Mouse (Mus musculus) spleen, adult 2 months (tissue): Measurements from ENCODE around the gene Bmpr1a. TPM values are rescaled to one million over a fixed set of nuclear protein-coding genes. Genes with fewer than 3 reads are reported as not detected.

Experiments
- DNase-seq, 2 experiments: peaks; one replicate each; pipeline versions ENCODE4 v3.0.0 to v3.0.0-alpha.2; 2012 to 2021; ENCODE audit warnings: low spot score in 2 of 2, low read depth in 1 of 2
- H3K27ac ChIP-seq: fragments of 200-500 bp; 2 replicates; pipeline ENCODE4 v1.5.1; 2012; ENCODE audit warnings: low read length, inconsistent platforms; ENCODE audit not compliant: insufficient read depth
- H3K27me3 ChIP-seq: fragments of 200-500 bp; 2 replicates; pipeline ENCODE4 v1.6.1; 2012; ENCODE audit warnings: mild to moderate bottlenecking, moderate library complexity, low read length, inconsistent platforms; ENCODE audit not compliant: control insufficient read depth, insufficient read depth
- H3K36me3 ChIP-seq: fragments of 200-500 bp; 2 replicates; pipeline ENCODE4 v1.6.1; 2012; ENCODE audit warnings: mild to moderate bottlenecking, low read length, inconsistent platforms; ENCODE audit not compliant: control insufficient read depth, insufficient read depth
- H3K4me1 ChIP-seq: fragments of 200-500 bp; 2 replicates; pipeline ENCODE4 v1.6.1; 2011; ENCODE audit warnings: inconsistent platforms; ENCODE audit not compliant: control insufficient read depth, insufficient read depth, insufficient read length
- H3K4me3 ChIP-seq: fragments of 200-500 bp; 2 replicates; pipeline ENCODE4 v1.5.1; 2011; ENCODE audit warnings: mild to moderate bottlenecking, inconsistent platforms; ENCODE audit not compliant: insufficient read depth, insufficient read length; ENCODE audit errors: extremely low read depth
- CTCF ChIP-seq: fragments of 200-500 bp; IDR thresholded peaks from 2 replicates; pipeline ENCODE4 v1.5.1; 2011; ENCODE audit warnings: mild to moderate bottlenecking, inconsistent platforms; ENCODE audit not compliant: insufficient read depth, insufficient read length, insufficient replicate concordance; ENCODE audit errors: extremely low read depth
- POLR2A ChIP-seq: fragments of 200-500 bp; IDR thresholded peaks from 2 replicates; pipeline ENCODE4 v1.6.1; 2011; ENCODE audit warnings: low read depth, low read length, inconsistent platforms
- WGBS: fragments of 180-500 bp; shearing (Covaris S2); methylation state at CpG from one replicate; pipeline ENCODE4 v1.1.7; 2018; 5-methylcytosine and 5-hydroxymethylcytosine counted together
- polyA plus RNA-seq: library from polyadenylated mRNA; depleted of rRNA; stranded (reverse); fragments of >200 nt; gene quantifications from 2 replicates; pipeline ENCODE4 v1.2.3, GENCODE M21; 2012; rRNA removed

Gene Bmpr1a
- polyA plus RNA-seq, 1 experiment = 1.0 TPM

DNA sequence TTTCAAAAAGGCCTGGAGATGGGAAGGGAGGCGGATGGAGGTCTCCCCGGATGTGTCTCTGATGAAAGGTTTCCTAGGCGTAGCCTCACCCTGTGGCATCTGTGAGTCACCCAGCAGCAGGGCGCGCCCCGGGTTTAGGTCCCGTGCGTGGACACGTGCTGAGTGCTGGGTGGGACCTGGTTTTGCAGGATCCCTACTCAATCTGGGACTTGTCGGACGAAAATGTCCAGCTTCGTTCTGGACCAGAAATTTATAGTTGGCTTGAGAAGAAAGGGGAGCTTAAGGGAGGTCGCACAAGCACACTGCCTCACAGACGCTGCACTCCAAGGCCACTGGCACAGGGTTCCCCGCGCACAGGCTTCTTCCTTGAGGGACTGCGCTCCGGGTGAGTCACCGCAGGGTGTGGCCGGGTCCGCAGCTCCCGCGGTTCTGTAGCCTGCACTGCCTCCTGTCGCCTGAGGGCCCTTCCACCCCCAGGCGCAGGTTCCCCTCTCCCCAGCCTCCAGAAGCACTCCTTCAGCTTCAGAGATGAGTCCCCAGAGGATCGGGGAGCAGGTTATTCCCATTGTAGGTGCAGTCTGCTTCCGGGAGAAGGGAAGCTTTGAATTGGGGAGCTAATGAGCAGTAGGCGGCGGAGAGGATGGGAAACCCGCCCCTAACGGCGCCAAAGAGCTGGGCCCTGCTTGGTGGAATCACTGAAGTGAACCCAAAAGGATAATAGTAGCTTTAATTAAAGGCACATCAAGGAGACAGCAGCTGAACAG lies 139.5 kb downstream of the Bmpr1a start:
- peak overlapping the region; percentile 36; the same call in 1 of the 2 replicates for H3K4me3 ChIP-seq
- 0 out of 2 replicates have a peak, but pooled peaks cover 3% of the 10 kb centered on the region for H3K27me3 ChIP-seq
- no peaks in the 10 kb centered on the region for H3K4me1 ChIP-seq
- DNase-seq = no peak
- H3K36me3 ChIP-seq = no peaks in the 10 kb centered on the region
- 16% methylated on average over 32 of the region's 32 CpGs for WGBS
- TF ChIP-seq CTCF (no peak), POLR2A (no peak)
- 0 out of 2 replicates have a peak overlapping the region, but pooled peaks have one; percentile 26 for H3K27ac ChIP-seq

DNA sequence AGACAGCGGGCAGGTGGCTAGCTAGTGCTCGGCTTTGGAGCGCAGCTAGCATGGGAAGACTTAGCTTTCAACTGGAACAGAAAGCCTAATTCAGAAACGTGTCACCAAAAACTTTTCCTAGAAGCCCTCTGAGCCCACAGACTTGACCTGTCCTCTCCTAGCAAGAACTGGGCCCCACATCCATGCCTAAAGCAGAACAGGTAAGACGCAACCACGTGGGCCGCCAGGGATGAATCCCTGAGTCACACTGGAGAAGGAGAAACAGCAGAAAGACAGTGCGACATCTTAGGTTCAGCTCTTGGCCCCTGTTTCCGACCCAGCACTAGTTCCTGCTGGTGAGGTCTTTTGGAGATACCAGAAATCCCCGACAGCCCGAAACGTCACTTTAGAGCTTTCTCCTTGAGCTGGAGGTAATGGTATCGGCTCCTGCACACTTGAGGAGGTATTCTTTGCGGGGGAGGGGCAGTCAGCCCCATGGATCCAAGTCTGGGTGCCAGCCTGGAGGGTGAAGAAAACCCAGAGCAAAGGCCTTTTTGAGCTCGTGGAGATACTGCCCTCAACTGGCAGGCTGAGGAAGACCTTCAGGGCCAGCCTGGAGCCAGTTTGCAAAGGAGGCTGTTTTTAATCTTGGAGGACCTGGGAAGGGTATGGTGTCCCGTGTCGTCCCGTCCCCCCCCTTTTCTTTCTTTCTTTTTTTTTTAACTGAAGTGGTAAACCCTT lies 140.3 kb downstream of the Bmpr1a start:
- Histone ChIP-seq H3K27me3 (0 out of 2 replicates have a peak, but pooled peaks cover 3% of the 10 kb centered on the region), H3K27ac (no peak overlapping the region), H3K4me3 (no peak overlapping the region), H3K4me1 (no peaks in the 10 kb centered on the region), H3K36me3 (no peaks in the 10 kb centered on the region)
- TF ChIP-seq POLR2A = no peak
- peak; percentile 40; the same call in 1 of the 2 replicates for TF ChIP-seq CTCF
- 54% methylated on average over 18 of the region's 18 CpGs for WGBS
- peak in 1 of 2 experiments; percentile 24 for DNase-seq

DNA sequence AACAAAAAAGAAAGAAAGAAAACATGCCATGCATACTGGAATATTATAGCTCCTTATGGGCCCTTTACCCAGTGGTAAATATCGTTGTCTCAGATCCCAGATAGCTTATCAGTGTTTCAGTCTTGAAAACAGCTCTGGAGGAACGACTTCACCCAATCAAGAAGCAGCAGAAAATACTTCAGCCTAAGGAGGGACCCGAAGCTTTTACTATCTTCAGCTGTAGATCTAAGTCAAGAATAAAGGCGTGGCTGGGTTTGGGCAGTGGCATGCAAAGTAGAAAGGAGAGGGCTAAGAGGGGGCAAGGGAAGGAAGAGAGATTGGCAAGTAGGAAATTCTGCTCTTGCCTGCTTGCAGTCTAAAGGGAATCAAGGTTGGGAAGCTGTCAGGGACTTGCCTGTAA lies 141.0 kb downstream of the Bmpr1a start:
- Histone ChIP-seq H3K4me1 (no peaks in the 10 kb centered on the region), H3K27ac (no peak overlapping the region), H3K4me3 (no peak overlapping the region), H3K27me3 (0 out of 2 replicates have a peak, but pooled peaks cover 3% of the 10 kb centered on the region), H3K36me3 (no peaks in the 10 kb centered on the region)
- no peak for DNase-seq
- WGBS = 68% methylated on average over 4 of the region's 4 CpGs
- TF ChIP-seq CTCF (no peak), POLR2A (no peak)

Other genes starting within 250 kb of the Bmpr1a start
- gene Shld2, start 192.8 kb downstream of the Bmpr1a start, polyA plus RNA-seq = 2.4 and 3.3 TPM in 2 replicates
- gene Glud1, start 192.6 kb downstream of the Bmpr1a start, polyA plus RNA-seq = 47.7 and 60.1 TPM in 2 replicates
- not detected in 2 replicates for gene Fam25c, start 147.9 kb downstream of the Bmpr1a start, polyA plus RNA-seq
- gene Sncg, start 128.6 kb downstream of the Bmpr1a start, polyA plus RNA-seq = 1.6 and 2.1 TPM in 2 replicates
- gene Mmrn2, start 127.9 kb downstream of the Bmpr1a start, polyA plus RNA-seq = 8.4 and 8.9 TPM in 2 replicates
- not detected in 2 replicates for gene 9230112D13Rik, start 19.5 kb upstream of the Bmpr1a start, polyA plus RNA-seq
- gene Ldb3, start 85.3 kb upstream of the Bmpr1a start, polyA plus RNA-seq = 0.74 and 0.86 TPM in 2 replicates
- not detected in 2 replicates for gene Opn4, start 96.8 kb upstream of the Bmpr1a start, polyA plus RNA-seq
- gene Wapl, start 170.6 kb upstream of the Bmpr1a start, polyA plus RNA-seq = 4.5 and 7.1 TPM in 2 replicates